Mouse (Mus musculus) hindbrain, embryonic 10.5 days (tissue): ENCODE measurements around the gene Agbl2. TPM values are rescaled to one million over a fixed set of nuclear protein-coding genes. Genes with fewer than 3 reads are reported as not detected.

Experiments used
- DNase-seq: peaks from one replicate; pipeline ENCODE4 v3.0.0-alpha.2; 2017; ENCODE audit warnings: low spot score
- H3K27ac ChIP-seq: fragments of 300-500 bp; sonication (generic); 2 replicates; pipeline ENCODE4 v1.5.1; 2016; ENCODE audit warnings: mild to moderate bottlenecking, moderate library complexity
- H3K27me3 ChIP-seq: fragments of 300-500 bp; sonication (generic); 2 replicates; pipeline ENCODE4 v1.6.1; 2016; ENCODE audit warnings: mild to moderate bottlenecking; ENCODE audit not compliant: poor library complexity, insufficient read depth, severe bottlenecking
- H3K36me3 ChIP-seq: fragments of 300-500 bp; sonication (generic); 2 replicates; pipeline ENCODE4 v1.6.1; 2016; ENCODE audit warnings: mild to moderate bottlenecking, moderate library complexity
- H3K4me1 ChIP-seq: fragments of 300-500 bp; sonication (generic); replicated peaks from 2 replicates; pipeline ENCODE4 v1.6.1; 2016; ENCODE audit warnings: mild to moderate bottlenecking
- H3K4me3 ChIP-seq: fragments of 300-500 bp; sonication (generic); 2 replicates; pipeline ENCODE4 v1.5.1; 2016; ENCODE audit warnings: mild to moderate bottlenecking, moderate library complexity
- H3K9me3 ChIP-seq: fragments of 300-500 bp; sonication (generic); 2 replicates; pipeline ENCODE4 v1.6.1; 2016; ENCODE audit warnings: mild to moderate bottlenecking, moderate library complexity
- WGBS: fragments of 180-500 bp; shearing (Covaris S2); methylation state at CpG from one replicate; pipeline ENCODE4 v1.1.7; 2016; 5-methylcytosine and 5-hydroxymethylcytosine counted together
- polyA plus RNA-seq: library from polyadenylated mRNA; unstranded; fragments of >200 nt; fragmentation: Nextera tagmentation; extraction: Ambion mirVana; gene quantifications from 2 replicates; pipeline ENCODE4 v1.2.1, GENCODE M21; 2016

The Agbl2 gene
- 1.1 and 1.5 TPM in 2 replicates for polyA plus RNA-seq

DNA sequence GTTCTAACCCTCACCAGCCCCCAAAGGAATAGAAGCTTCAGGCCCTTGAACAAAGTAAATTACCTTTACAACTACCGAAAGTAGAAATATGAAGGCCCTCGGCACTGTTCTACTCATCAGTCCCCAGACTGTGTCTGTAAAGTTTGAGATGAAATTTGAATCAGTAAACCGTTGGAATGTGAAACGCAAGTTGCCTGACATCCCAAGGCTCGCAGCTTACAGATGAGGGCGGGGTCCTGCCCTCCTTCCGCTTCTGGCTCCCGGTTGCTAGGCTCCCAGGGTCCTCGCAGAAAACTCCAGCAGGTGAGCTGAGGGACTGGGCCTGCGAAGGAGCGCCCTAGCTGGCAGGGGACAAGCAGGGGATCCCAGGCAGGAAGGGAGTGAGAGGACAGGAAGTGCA is at the start of gene Agbl2:
Gene Agbl2 (plus strand): TSS at position 270 of the 400 bp plus-strand sequence.
- 4% methylated on average over 11 of the region's 11 CpGs for WGBS
- H3K27ac ChIP-seq = peak within 1 kb of the TSS; percentile 69
- DNase-seq = peak; percentile 57

GRCm38 (mm10) chr2:90735326-90735725 is 47.2 kb upstream of the Agbl2 start:
- H3K9me3 ChIP-seq = no peaks in the 10 kb centered on the region
- no peak for DNase-seq
- H3K4me1 ChIP-seq = no peaks in the 10 kb centered on the region
- 96% methylated on average over 11 of the region's 11 CpGs for WGBS
- no peaks in the 10 kb centered on the region for H3K27me3 ChIP-seq
- no peak overlapping the region for H3K27ac ChIP-seq
- H3K4me3 ChIP-seq = no peak overlapping the region
- peaks cover 85% of the 10 kb centered on the region for H3K36me3 ChIP-seq

More for the DNA sequence above, at the start of gene Agbl2:
- Histone ChIP-seq H3K4me3 (peak within 1 kb of the TSS; percentile 55), H3K36me3 (peaks cover 40% of the 10 kb centered on the region), H3K27me3 (peaks cover 16% of the 10 kb centered on the region), H3K4me1 (peaks cover 20% of the 10 kb centered on the region), H3K9me3 (no peaks in the 10 kb centered on the region)

DNA sequence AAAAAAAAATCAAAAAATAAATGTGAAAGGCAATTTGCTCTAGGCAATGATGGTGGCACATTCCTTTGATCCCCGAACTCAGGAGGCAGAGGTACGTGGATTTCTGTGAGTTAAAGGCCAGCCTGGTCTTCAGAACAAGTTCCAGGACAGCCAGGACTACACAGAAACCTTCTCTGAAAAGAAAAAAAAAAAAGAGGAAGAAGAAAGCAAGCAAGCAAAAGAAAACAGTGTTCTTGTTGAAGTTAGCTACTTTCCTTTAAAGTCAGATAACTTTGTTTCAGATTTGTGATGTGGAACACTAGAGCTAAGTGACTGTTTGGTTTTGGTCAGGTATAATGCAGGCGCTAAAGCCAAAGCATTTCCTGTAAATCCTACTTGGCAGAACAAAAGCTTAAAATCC is 43.7 kb upstream of the Agbl2 start:
- Histone ChIP-seq H3K27me3 (no peaks in the 10 kb centered on the region), H3K4me1 (no peaks in the 10 kb centered on the region), H3K27ac (no peak overlapping the region), H3K4me3 (no peak overlapping the region), H3K36me3 (peaks cover 50% of the 10 kb centered on the region), H3K9me3 (no peaks in the 10 kb centered on the region)
- WGBS = 96% methylated on average over 3 of the region's 3 CpGs
- DNase-seq = no peak

DNA sequence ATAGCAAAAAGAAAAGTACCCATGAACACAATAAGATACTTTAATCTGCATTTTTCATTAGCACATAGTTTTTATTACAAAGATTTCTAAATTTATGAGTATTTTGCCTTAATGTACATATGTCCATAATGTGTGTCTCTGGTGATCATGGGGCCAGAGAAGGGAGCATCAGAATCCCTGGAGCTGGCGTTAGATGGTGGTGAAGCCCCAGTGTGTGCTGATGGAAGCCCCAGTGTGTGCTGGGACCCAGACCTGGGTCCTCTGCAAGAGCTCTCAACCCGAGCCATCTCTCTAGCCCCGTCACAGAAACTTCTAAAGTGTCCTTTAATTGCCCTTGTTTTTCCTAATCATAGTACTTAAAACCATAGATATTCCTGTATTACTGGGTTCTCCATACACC is 43.2 kb upstream of the Agbl2 start:
- over 99% methylated on average over 3 of the region's 3 CpGs for whole genome bisulfite sequencing
- Histone ChIP-seq H3K27ac (no peak overlapping the region), H3K9me3 (no peaks in the 10 kb centered on the region), H3K36me3 (peaks cover 45% of the 10 kb centered on the region), H3K4me3 (no peak overlapping the region), H3K27me3 (no peaks in the 10 kb centered on the region), H3K4me1 (no peaks in the 10 kb centered on the region)
- DNase-seq = no peak

- 89% methylated on average over 5 of the region's 5 CpGs for WGBS
- peaks cover 39% of the 10 kb centered on the region for H3K36me3 ChIP-seq
- H3K4me1 ChIP-seq = no peaks in the 10 kb centered on the region
- H3K9me3 ChIP-seq = no peaks in the 10 kb centered on the region
- no peak overlapping the region for H3K4me3 ChIP-seq
- no peak for DNase-seq
- H3K27me3 ChIP-seq = no peaks in the 10 kb centered on the region
- no peak overlapping the region for H3K27ac ChIP-seq
These were observed 42.6 kb upstream of the Agbl2 start for GRCm38 (mm10) chr2:90739921-90740320.

DNA sequence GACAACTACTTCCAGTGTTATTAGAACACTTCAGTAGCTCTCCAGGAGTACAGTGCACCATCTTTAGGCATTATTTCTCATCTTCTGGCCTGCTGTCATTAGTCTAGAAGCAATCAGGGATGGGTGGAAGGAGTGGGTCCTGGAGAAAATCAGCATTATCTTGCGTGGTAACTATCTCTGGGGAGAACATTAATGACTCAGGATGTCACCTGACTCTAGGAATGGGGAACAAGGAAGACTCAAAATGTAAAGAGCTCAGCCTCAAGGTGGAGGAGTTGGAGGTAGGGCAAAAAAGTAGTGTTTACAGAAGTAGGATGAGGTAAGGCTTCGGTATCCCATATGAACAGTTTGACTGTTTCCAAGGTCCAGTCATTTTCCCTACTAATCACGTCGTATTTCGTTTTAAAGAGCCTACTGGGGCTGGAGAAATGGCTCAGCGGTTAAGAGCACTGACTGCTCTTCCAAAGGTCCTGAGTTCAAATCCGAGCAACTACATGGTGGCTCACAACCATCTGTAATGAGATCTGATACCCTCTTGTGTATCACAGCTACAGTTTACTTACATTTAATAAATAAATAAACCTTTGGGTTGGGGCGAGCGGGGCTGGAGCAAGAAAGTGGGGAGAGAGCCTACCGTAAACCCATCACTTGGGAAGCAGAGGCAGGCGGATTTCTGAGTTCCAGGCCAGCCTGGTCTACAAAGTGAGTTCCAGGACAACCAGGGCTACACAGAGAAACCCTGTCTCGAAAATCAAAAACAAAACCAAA is 38.1 kb upstream of the Agbl2 start:
- no peak for DNase-seq
- no peaks in the 10 kb centered on the region for H3K9me3 ChIP-seq
- H3K4me1 ChIP-seq = peaks cover 18% of the 10 kb centered on the region
- H3K27me3 ChIP-seq = no peaks in the 10 kb centered on the region
- H3K27ac ChIP-seq = peak overlapping the region; percentile 99
- 65% methylated on average over 12 of the region's 12 CpGs for WGBS
- H3K4me3 ChIP-seq = peak overlapping the region; percentile 93
- peaks cover 28% of the 10 kb centered on the region for H3K36me3 ChIP-seq

DNA sequence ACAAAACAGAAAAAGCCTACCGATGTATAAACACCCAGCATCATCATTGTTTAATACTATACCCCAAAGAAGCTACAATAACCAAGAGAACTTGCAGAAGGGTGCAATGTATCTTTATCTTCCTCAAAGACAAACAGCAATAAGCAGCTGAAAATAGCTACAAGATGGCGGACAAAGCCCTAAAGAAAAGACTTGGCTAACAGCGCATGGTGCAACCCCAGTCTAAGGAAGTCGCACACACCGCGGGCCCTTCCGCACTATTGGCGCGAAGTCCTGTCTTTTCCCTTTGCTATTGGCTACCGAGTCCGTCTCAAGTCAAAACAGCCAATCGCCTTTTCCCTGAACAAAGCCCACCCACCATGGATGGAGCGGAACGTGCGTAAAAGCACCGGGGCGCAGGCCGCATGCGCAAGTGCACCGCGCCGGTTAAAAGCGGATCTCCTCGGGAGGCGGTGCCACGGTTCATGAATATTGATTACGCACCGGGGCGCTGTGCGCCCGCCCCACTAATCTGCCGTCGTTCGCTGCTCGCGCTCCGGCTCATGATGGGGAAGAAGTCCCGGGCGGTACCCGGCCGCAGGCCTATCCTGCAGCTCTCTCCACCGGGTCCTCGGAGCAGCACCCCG is 37.4 kb upstream of the Agbl2 start, which contains the start of gene Fnbp4:
Gene Fnbp4 (plus strand): TSS at position 318 of the 626 bp plus-strand sequence.
- H3K27ac ChIP-seq = peak within 1 kb of the TSS; percentile 99
- no peaks in the 10 kb centered on the region for H3K9me3 ChIP-seq
- under 1% methylated on average over 44 of the region's 44 CpGs for WGBS
- peak; percentile 99 for DNase-seq
- H3K4me3 ChIP-seq = peak within 1 kb of the TSS; percentile 93
- H3K36me3 ChIP-seq = peaks cover 35% of the 10 kb centered on the region
- H3K27me3 ChIP-seq = no peaks in the 10 kb centered on the region
- H3K4me1 ChIP-seq = peaks cover 21% of the 10 kb centered on the region

DNA sequence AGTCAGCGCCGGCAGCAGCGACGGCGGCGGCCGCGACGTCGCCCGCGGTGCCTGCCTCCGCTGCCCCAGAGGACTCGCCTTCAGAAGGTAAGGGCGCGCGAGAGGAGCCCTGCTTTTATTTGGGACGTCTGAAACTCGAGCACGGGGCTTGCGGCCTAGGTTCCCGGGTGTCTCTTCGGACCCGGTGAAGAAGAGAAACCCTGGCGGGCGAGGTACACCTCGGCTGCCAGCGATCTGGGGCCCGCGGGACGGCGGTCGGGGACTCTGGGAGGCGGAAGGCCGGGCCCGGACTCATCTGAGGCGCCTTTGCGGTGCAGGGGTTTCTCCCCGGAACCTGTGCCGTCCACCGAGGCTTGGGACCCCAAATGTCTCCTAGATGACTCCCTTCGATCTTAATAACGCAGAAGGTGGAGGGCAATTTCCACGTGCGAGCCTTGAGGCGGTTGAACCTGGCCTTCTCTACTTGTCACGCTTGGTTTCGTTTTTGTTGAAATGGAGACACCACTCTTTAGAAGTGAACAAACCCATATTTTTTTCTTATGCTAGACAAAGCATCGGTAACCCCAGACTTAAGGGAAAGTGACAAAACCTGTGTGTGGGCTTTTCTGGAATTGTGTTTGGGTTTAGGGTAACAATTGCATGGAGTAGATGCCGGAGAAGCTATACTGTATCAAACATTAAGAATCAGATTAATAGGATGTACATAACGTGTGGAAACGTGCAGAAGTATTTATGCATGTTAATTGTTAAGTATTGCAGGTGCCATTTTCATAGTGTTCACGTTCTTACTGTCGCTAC is 36.6 kb upstream of the Agbl2 start:
- Histone ChIP-seq H3K27me3 (no peaks in the 10 kb centered on the region), H3K4me1 (peaks cover 21% of the 10 kb centered on the region), H3K4me3 (peak overlapping the region; percentile 93), H3K36me3 (peaks cover 43% of the 10 kb centered on the region), H3K9me3 (no peaks in the 10 kb centered on the region), H3K27ac (peak overlapping the region; percentile 99)
- under 1% methylated on average over 54 of the region's 54 CpGs for WGBS
- no peak for DNase-seq

GRCm38 (mm10) chr2:90746538-90746865 is 36.0 kb upstream of the Agbl2 start:
- no peak for DNase-seq
- Histone ChIP-seq H3K27ac (peak overlapping the region; percentile 99), H3K27me3 (no peaks in the 10 kb centered on the region), H3K36me3 (peaks cover 48% of the 10 kb centered on the region), H3K9me3 (no peaks in the 10 kb centered on the region), H3K4me1 (peaks cover 21% of the 10 kb centered on the region), H3K4me3 (peak overlapping the region; percentile 93)
- 24% methylated on average over 4 of the region's 4 CpGs for WGBS

- H3K27me3 ChIP-seq = no peaks in the 10 kb centered on the region
- WGBS = 92% methylated on average over 10 of the region's 10 CpGs
- no peak overlapping the region for H3K27ac ChIP-seq
- H3K4me3 ChIP-seq = peak overlapping the region; percentile 93
- no peak for DNase-seq
- H3K9me3 ChIP-seq = no peaks in the 10 kb centered on the region
- peaks cover 52% of the 10 kb centered on the region for H3K36me3 ChIP-seq
- H3K4me1 ChIP-seq = peaks cover 21% of the 10 kb centered on the region
These were observed 35.4 kb upstream of the Agbl2 start for GRCm38 (mm10) chr2:90747131-90747530.

- peaks cover 21% of the 10 kb centered on the region for H3K4me1 ChIP-seq
- H3K9me3 ChIP-seq = no peaks in the 10 kb centered on the region
- H3K27me3 ChIP-seq = no peaks in the 10 kb centered on the region
- no peak for DNase-seq
- no peak overlapping the region for H3K4me3 ChIP-seq
- 89% methylated on average over 6 of the region's 6 CpGs for WGBS
- H3K27ac ChIP-seq = no peak overlapping the region
- H3K36me3 ChIP-seq = peaks cover 79% of the 10 kb centered on the region
These were observed 32.7 kb upstream of the Agbl2 start for GRCm38 (mm10) chr2:90749676-90750459.

DNA sequence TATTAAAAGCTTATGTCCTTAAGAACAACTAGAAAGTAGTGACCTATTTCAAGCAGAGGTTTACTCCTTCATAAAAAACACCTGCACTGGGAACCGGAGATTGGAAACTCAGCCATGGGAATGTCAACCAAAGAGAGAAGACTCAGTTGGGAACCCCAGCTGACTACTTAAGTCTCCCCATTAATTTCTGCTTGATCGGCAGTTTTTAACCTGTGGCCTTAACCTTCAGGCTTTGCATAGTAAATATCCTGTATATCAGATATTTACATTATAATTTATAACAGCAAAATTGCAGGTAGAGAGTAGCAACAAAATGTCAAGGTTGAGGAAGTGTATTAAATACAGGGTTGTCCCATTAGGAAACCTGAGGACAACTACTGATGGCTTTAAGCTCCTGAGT is 29.0 kb upstream of the Agbl2 start:
- Histone ChIP-seq H3K4me3 (no peak overlapping the region), H3K27me3 (no peaks in the 10 kb centered on the region), H3K9me3 (no peaks in the 10 kb centered on the region), H3K4me1 (0 out of 2 replicates have a peak, but pooled peaks cover 12% of the 10 kb centered on the region), H3K36me3 (peaks cover 96% of the 10 kb centered on the region), H3K27ac (no peak overlapping the region)
- DNase-seq = no peak
- 91% methylated on average over 2 of the region's 2 CpGs for WGBS
